In the genomic region with DNA sequence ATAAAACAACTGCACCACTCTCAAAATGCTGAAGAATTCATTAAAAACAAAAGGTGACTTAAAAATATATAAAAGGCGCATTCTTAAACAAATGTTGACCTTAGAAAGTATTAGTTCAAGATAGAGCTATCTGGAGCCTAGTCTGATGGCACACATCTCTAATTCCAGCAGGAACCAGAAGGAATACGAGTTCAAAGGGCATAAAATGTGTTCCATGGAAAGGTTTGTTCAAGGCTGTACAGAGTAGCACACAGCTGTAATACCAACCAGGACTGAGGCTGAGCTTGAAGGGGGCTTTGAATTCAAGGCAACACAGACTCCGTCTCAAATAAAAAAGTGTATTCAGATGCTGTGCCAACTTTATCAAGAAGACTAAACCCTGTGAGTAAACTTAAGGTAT, we compare ENCODE assay signal across 19 mouse cellular contexts. TPM values are rescaled to one million over a fixed set of nuclear protein-coding genes. Genes with fewer than 3 reads are reported as not detected.
DNase-seq lines count a peak whose midpoint lies in the region; ATAC-seq and TF ChIP-seq lines count a peak whose summit lies in the region.
"Had no signal": no experiment of that assay in that cellular context is flagged by ENCODE, and none has a peak within 500 bp of the region (broad histone marks: within the 10 kb centered on the region; RNA-seq: fewer than 3 reads in every experiment).

No protein-coding gene starts in this region.

- H3K36me3 ChIP-seq in heart, embryonic 12.5 days, result peaks cover 14% of the 10 kb centered on the region
- peaks cover 2% of the 10 kb centered on the region; the same call in 1 of the 2 replicates for H3K36me3 ChIP-seq in midbrain, embryonic 11.5 days (ENCODE audit: control insufficient read depth, insufficient read depth, low read length)
- peaks cover 8% of the 10 kb centered on the region for H3K36me3 ChIP-seq in midbrain, embryonic 13.5 days
- H3K36me3 ChIP-seq in liver, postnatal 0 days (replicated peaks; ENCODE audit: insufficient read depth, low read length), result peaks cover 13% of the 10 kb centered on the region

- no peaks in the 10 kb centered on the region for H3K27me3 ChIP-seq in heart, embryonic 12.5 days (replicated peaks)
- no peaks in the 10 kb centered on the region for H3K27me3 ChIP-seq in midbrain, embryonic 11.5 days (ENCODE audit: control insufficient read depth, insufficient read depth, low read length)
- no peaks in the 10 kb centered on the region for H3K27me3 ChIP-seq in midbrain, embryonic 13.5 days
- no peaks in the 10 kb centered on the region for H3K27me3 ChIP-seq in liver, postnatal 0 days (ENCODE audit: insufficient read depth, low read length)
- H3K27me3 ChIP-seq: forebrain, embryonic 13.5 days; hindbrain, embryonic 12.5 days had no signal

- no peak for TF ChIP-seq EP300 in liver, postnatal 0 days (IDR thresholded peaks at IDR 0.05; ENCODE audit: low read depth)

- H3K27ac ChIP-seq in heart, embryonic 12.5 days (ENCODE audit: poor library complexity, severe bottlenecking), result no peak overlapping the region
- no peak overlapping the region for H3K27ac ChIP-seq in layer of hippocampus, adult 2 months
- no peak overlapping the region for H3K27ac ChIP-seq in midbrain, embryonic 11.5 days (ENCODE audit: low read depth, low read length)
- no peak overlapping the region for H3K27ac ChIP-seq in midbrain, embryonic 13.5 days
- no peak overlapping the region for H3K27ac ChIP-seq in liver, postnatal 0 days (ENCODE audit: low read depth)
- H3K27ac ChIP-seq: embryonic facial prominence, embryonic 10.5 days; forebrain, embryonic 13.5 days; hindbrain, embryonic 12.5 days had no signal

- peaks cover 20% of the 10 kb centered on the region for H3K4me1 ChIP-seq in heart, embryonic 12.5 days (replicated peaks)
- H3K4me1 ChIP-seq in midbrain, embryonic 11.5 days (ENCODE audit: control insufficient read depth, insufficient read depth, low read length), result peaks cover 14% of the 10 kb centered on the region
- H3K4me1 ChIP-seq in midbrain, embryonic 13.5 days (replicated peaks), result peaks cover 55% of the 10 kb centered on the region
- H3K4me1 ChIP-seq in liver, postnatal 0 days (ENCODE audit: insufficient read depth), result peaks cover 19% of the 10 kb centered on the region

- no peak overlapping the region for H3K9ac ChIP-seq in heart, embryonic 12.5 days
- no peak overlapping the region for H3K9ac ChIP-seq in midbrain, embryonic 11.5 days (ENCODE audit: low read length)
- H3K9ac ChIP-seq in midbrain, embryonic 13.5 days (replicated peaks), result no peak overlapping the region
- H3K9ac ChIP-seq in liver, postnatal 0 days (replicated peaks), result no peak overlapping the region
- H3K9ac ChIP-seq: forebrain, embryonic 13.5 days; hindbrain, embryonic 12.5 days had no signal

- H3K9me3 ChIP-seq in heart, embryonic 12.5 days (replicated peaks), result no peaks in the 10 kb centered on the region
- H3K9me3 ChIP-seq in midbrain, embryonic 11.5 days (ENCODE audit: control insufficient read depth, low read length), result no peaks in the 10 kb centered on the region
- no peaks in the 10 kb centered on the region for H3K9me3 ChIP-seq in midbrain, embryonic 13.5 days
- H3K9me3 ChIP-seq in liver, postnatal 0 days (ENCODE audit: low read length), result no peaks in the 10 kb centered on the region
- H3K9me3 ChIP-seq: embryonic facial prominence, embryonic 10.5 days; forebrain, embryonic 13.5 days; hindbrain, embryonic 12.5 days had no signal

- ATAC-seq in heart, embryonic 12.5 days (ENCODE audit: insufficient number of reproducible peaks, low FRiP score), result no peak
- no peak for ATAC-seq in midbrain, embryonic 11.5 days (ENCODE audit: low FRiP score)
- ATAC-seq in midbrain, embryonic 13.5 days, result no peak
- ATAC-seq in liver, postnatal 0 days, result no peak
- ATAC-seq: forebrain, embryonic 13.5 days; hindbrain, embryonic 16.5 days had no signal

- 72% methylated on average over 3 of the region's 3 CpGs for WGBS in heart, embryonic 12.5 days
- 87% methylated on average over 3 of the region's 3 CpGs for WGBS in midbrain, embryonic 11.5 days
- WGBS in midbrain, embryonic 13.5 days, result 80% methylated on average over 3 of the region's 3 CpGs
- WGBS in liver, postnatal 0 days (ENCODE audit: insufficient replicate concordance), result 80% methylated on average over 3 of the region's 3 CpGs

- no peak overlapping the region for H3K4me3 ChIP-seq in heart, embryonic 12.5 days
- H3K4me3 ChIP-seq in layer of hippocampus, adult 2 months, result peak overlapping the region; percentile 11
- H3K4me3 ChIP-seq in midbrain, embryonic 11.5 days (ENCODE audit: low read depth, low read length), result no peak overlapping the region
- no peak overlapping the region for H3K4me3 ChIP-seq in midbrain, embryonic 13.5 days (replicated peaks)
- H3K4me3 ChIP-seq in liver, postnatal 0 days (ENCODE audit: low read depth, low read length), result no peak overlapping the region
- H3K4me3 ChIP-seq: embryonic facial prominence, embryonic 10.5 days; forebrain, embryonic 13.5 days; hindbrain, embryonic 12.5 days had no signal

- peak; percentile 19 for DNase-seq in heart, adult 11 months
- DNase-seq in layer of hippocampus, adult 2 months (ENCODE audit: low spot score in 2 of 2), result no peak
- DNase-seq in layer of hippocampus, postnatal 14 days (ENCODE audit: low spot score in 2 of 2), result no peak
- peak; percentile 70 for DNase-seq in midbrain, embryonic 11.5 days (ENCODE audit: low spot score, missing footprints)
- no peak for DNase-seq in liver, postnatal 0 days
- DNase-seq: adrenal gland, adult 2 months; adrenal gland, postnatal 25 days; cerebellum, adult 18-20 months; cerebellum, adult 9-11 months; cerebellum, postnatal 36 days; gastrocnemius, postnatal 25 days; heart, postnatal 10 days; heart, postnatal 4 days had no signal

- TF ChIP-seq CTCF in layer of hippocampus, adult 2 months (conservative IDR thresholded peaks at IDR 0.05), result no peak
- TF ChIP-seq CTCF in liver, postnatal 0 days (IDR thresholded peaks at IDR 0.05; ENCODE audit: low read depth), result no peak

- no peak overlapping the region for H3K4me2 ChIP-seq in heart, embryonic 12.5 days
- no peak overlapping the region for H3K4me2 ChIP-seq in midbrain, embryonic 11.5 days
- no peak overlapping the region; the same call in 1 of the 2 replicates for H3K4me2 ChIP-seq in midbrain, embryonic 13.5 days (replicated peaks)
- 0 out of 2 replicates have a peak overlapping the region, but pooled peaks have one; percentile 9 for H3K4me2 ChIP-seq in liver, postnatal 0 days (ENCODE audit: low read depth, low read length)
- H3K4me2 ChIP-seq: forebrain, embryonic 13.5 days; hindbrain, embryonic 12.5 days had no signal

RNA-seq across cellular contexts. Expression of gene Med13, which starts 3.8 kb away (rescaled TPM):
- 6.5 and 7.6 TPM in 2 replicates for polyA plus RNA-seq in heart, embryonic 12.5 days (2016; fragmentation: Nextera tagmentation; extraction: Ambion mirVana)
- 10 to 100 TPM; 49.8 to 56.6 TPM for total RNA-seq in layer of hippocampus, adult 2 months (2021)
- total RNA-seq in layer of hippocampus, postnatal 14 days (2021), result 10 to 100 TPM; 57.9 to 60.9 TPM
- 13.2 and 14.7 TPM in 2 replicates for polyA plus RNA-seq in midbrain, embryonic 11.5 days (2014; fragmentation: Nextera tagmentation; extraction: Ambion mirVana)
- polyA plus RNA-seq in midbrain, embryonic 13.5 days (2015; fragmentation: Nextera tagmentation; extraction: Ambion mirVana), result 10.0 and 11.3 TPM in 2 replicates
- polyA plus RNA-seq in liver, postnatal 0 days (2015; fragmentation: Nextera tagmentation; extraction: Ambion mirVana), result 2.9 and 3.6 TPM in 2 replicates

Comparison
In these comparisons a context has a peak if more than half of its experiments do, and no peak if none do; other contexts are left out.
1. DNase-seq: peak in heart, adult 11 months (single experiment) and midbrain, embryonic 11.5 days (single experiment); none in layer of hippocampus, adult 2 months (0 of 2), layer of hippocampus, postnatal 14 days (0 of 2) and liver, postnatal 0 days (single experiment).